Mouse (Mus musculus): ENCODE data around the gene Rtl8a.

DNA sequence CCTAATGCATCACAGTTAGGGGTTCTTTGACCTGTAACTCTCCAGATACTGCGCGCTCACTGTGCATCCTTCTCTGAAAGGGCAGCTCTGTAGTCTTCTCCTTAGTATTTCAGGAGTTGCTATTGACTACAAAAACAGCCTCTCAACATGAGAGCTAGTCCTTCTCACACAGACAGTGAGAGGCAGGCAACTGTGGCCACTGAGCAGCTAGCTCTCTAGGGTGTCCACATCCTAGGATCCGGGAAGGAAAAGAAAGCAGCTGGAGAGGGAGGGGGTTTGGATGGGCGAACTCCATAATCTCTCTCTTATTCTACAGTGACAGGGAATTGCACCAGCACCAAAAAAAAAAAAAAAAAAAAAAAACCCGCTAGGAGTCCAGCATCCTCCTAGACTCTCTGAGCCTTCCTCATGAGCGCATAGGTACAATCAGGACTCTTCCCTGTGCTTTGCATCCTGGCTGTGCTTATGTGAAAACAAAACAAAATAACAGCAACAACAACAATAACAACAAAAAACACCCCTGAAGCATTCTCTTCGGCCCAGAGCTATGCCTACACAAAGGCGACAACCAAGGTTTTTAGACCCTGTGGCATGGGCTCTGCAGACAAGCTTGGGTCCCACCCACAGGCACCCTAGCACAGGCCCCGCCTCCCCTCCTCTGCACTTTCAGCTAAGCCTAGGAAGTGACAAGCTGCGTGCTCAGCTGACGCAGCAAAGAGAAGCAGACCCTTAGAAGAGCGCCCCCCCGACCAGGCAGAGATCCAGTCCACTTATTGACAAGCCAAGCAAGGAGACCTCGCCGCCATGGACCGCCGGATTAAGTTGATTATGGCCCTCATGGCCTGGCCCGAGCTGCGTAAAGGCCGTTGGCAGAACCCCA lies 36.0 kb downstream of the Rtl8a start, which contains the start of gene Rtl8c:
- TF ChIP-seq CTCF (IDR thresholded peaks at IDR 0.05; ENCODE audit: extremely low read depth, insufficient read length, insufficient replicate concordance, low read depth, low read length) (no peak), POLR2A (IDR thresholded peaks at IDR 0.05; ENCODE audit: low read depth, low read length) (no peak)
